Mouse (Mus musculus) G1E (cell line): ENCODE results near the gene Taok1.

Experiments
- CTCF ChIP-seq: IDR thresholded peaks from 2 replicates; pipeline ENCODE4 v1.5.1; 2012; ENCODE audit warnings: low read depth, low read length, inconsistent platforms, mixed read lengths
- GATA1 ChIP-seq: IDR thresholded peaks from 2 replicates; pipeline ENCODE4 v1.6.1; 2012; ENCODE audit warnings: borderline replicate concordance, low read length, inconsistent platforms, mixed read lengths
- GATA2 ChIP-seq: IDR thresholded peaks from 2 replicates; pipeline ENCODE4 v1.6.1; 2012; ENCODE audit warnings: low read depth, low read length, inconsistent platforms, borderline replicate concordance
- TAL1 ChIP-seq: conservative IDR thresholded peaks from 2 replicates; pipeline ENCODE4 v1.6.1; 2012; ENCODE audit warnings: low read depth, low read length, inconsistent platforms, mixed read lengths

DNA sequence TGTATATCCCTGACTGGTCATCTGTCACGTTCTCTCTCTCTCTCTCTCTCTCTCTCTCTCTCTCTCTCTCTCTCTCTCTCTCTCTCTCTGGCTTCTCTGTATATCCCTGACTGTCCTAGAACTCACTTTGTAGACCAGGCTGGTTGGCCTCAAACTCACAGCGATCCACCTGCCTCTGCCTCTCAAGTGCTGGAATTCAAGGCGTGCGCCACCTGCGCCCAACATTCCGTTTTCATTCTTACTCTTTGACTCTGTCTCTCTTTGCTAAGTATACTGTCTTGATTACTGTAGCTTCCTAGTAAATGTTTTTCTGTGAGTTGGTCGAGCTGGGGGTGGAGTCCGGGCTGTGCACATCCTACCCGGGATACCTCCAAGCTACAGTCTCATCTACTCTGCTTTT lies 33.8 kb upstream of the Taok1 start:
- TF ChIP-seq GATA1: no peak
- TF ChIP-seq CTCF: no peak
- TF ChIP-seq GATA2: no peak
- no peak for TF ChIP-seq TAL1
